Mouse (Mus musculus) granulocyte monocyte progenitor cell, adult 5-6 weeks (primary cell): ENCODE data around the gene Cenpu. TPM values are rescaled to one million over a fixed set of nuclear protein-coding genes. Genes with fewer than 3 reads are reported as not detected.

Experiments
- ATAC-seq: replicated peaks from 2 replicates; pipeline ENCODE4 v1.8.0; 2016; ENCODE audit warnings: mild to moderate bottlenecking, moderate TSS enrichment, inconsistent platforms; ENCODE audit not compliant: poor library complexity, severe bottlenecking
- total RNA-seq, 2 experiments: library from RNA; stranded (forward) in 1 of 2; stranded (reverse) in 1 of 2; fragments of 200-712, 200-1000 nt in 1 of 2; fragments of >200 nt in 1 of 2; fragmentation: Nextera tagmentation in 1 of 2; gene quantifications; 2 replicates each; pipeline ENCODE4 v1.2.3; 2014 to 2017

The Cenpu gene
- total RNA-seq, 2 experiments from 2014 or later: 21.1 to 65.7 TPM

DNA sequence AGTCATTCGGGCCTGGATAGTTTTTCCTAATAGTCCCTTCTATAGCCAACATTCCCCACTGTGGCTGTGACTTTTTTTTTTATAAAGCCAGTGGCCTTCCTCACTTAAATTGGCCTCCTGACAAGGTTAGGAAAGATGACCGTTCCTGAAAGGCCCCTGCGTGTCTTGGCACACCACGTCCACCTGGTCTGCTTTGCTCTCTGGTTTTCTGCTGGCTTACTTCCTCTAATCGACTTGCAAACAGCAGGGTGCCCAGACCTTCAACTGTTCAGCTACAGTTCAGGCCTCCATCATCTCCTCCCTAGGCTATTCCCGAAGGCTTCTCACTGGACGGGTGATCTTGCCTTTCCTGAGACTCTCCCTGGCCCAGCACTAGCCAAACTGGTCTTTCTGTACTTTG, 76.1 kb downstream of the Cenpu start:
- ATAC-seq: peak; percentile 59

- peak; percentile 83 for ATAC-seq
Measured at GRCm38 (mm10) chr8:46628645-46629044, 76.8 kb downstream of the Cenpu start.

Other genes with a start within 250 kb of the Cenpu start
- 55.7 and 60.2 TPM in 2 replicates for gene Acsl1, start 81.0 kb upstream of the Cenpu start, total RNA-seq (2014; fragmentation: Nextera tagmentation)
- gene Acsl1, start 81.0 kb upstream of the Cenpu start, total RNA-seq (2017): 75.4 and 121 TPM in 2 replicates
- gene Primpol, start 65.2 kb downstream of the Cenpu start, total RNA-seq (2014; fragmentation: Nextera tagmentation): 6.8 and 9.7 TPM in 2 replicates
- 10.9 and 11.4 TPM in 2 replicates for gene Primpol, start 65.2 kb downstream of the Cenpu start, total RNA-seq (2017)
- gene Casp3, start 65.3 kb downstream of the Cenpu start, total RNA-seq (2014; fragmentation: Nextera tagmentation): 31.1 and 33.6 TPM in 2 replicates
- gene Casp3, start 65.3 kb downstream of the Cenpu start, total RNA-seq (2017): 54.1 and 64.2 TPM in 2 replicates
- gene Irf2, start 187.7 kb downstream of the Cenpu start, total RNA-seq (2014; fragmentation: Nextera tagmentation): 48.8 and 67.9 TPM in 2 replicates
- 12.6 and 20.4 TPM in 2 replicates for gene Irf2, start 187.7 kb downstream of the Cenpu start, total RNA-seq (2017)